Mouse (Mus musculus) right cerebral cortex, postnatal 25 days (tissue): ENCODE results near the gene Trak1.

Experiments
- DNase-seq: peaks from one replicate; pipeline ENCODE4 v3.0.0; 2022

Gene Trak1

GRCm38 (mm10) chr9:121442145-121442544 is 144.8 kb downstream of the Trak1 start:
- DNase-seq: no peak

GRCm38 (mm10) chr9:121443696-121444366 is 146.5 kb downstream of the Trak1 start:
- DNase-seq: no peak

- no peak for DNase-seq
Observed at GRCm38 (mm10) chr9:121444367-121444707, 147.0 kb downstream of the Trak1 start.

DNA sequence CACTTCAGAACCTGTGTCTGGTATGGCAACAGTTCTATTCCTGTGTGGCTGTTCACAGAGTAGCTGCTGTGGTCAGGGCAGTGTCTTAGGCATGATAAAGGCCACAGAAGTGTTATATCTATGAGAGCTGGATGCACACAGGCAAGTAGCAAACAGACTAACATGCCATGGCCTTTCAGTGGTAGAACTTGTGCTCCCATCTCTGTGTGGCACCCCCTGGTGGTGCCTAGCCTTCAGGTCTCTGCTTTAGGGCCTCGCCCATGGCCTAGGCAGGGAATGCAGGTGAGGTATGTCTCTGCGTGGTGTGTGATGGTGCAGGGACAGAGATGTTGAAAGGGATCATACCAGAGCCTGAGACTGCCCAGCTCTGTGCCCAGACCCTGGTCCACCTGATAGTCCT is 148.1 kb downstream of the Trak1 start:
- DNase-seq: no peak

DNA sequence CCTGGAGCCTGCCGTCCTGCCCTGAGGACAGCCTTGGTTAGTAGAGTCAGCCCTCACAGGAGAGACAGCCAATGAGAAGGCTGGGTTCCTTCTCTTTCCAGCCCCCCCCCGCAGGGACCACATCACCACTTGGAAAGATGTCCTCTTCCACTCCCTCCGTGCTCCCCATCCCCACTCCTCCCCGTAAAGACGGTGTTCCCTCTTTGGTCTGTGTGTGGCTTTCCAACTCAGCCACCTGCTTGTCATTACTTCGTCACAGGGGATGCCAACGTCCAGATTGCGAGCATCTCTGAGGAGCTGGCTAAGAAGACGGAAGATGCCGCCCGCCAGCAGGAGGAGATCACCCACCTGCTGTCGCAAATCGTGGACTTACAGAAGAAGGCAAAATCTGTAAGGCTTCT is 149.1 kb downstream of the Trak1 start:
- DNase-seq: peak; percentile 76

GRCm38 (mm10) chr9:121452342-121452942 is 155.1 kb downstream of the Trak1 start:
- DNase-seq: peak; percentile 35

DNA sequence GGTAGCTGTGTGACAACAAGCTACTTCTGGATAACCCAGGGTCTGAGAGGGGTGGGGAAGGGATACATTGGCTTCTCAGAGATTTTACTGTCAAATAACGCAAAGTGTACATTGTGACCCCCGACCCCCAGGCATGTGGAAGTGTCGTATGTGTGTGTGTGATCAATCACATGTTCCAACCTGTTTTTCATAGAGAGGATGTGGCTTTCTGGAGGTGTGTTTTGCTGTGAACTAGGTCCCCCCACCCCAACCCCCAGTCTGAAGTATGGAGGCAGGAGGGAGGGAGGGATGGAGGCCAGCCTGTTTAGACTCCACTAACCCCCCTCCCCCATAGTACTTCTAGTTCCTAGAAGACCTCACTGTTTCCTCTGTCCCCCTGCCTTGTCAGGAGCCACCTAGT is 157.6 kb downstream of the Trak1 start:
- no peak for DNase-seq

DNA sequence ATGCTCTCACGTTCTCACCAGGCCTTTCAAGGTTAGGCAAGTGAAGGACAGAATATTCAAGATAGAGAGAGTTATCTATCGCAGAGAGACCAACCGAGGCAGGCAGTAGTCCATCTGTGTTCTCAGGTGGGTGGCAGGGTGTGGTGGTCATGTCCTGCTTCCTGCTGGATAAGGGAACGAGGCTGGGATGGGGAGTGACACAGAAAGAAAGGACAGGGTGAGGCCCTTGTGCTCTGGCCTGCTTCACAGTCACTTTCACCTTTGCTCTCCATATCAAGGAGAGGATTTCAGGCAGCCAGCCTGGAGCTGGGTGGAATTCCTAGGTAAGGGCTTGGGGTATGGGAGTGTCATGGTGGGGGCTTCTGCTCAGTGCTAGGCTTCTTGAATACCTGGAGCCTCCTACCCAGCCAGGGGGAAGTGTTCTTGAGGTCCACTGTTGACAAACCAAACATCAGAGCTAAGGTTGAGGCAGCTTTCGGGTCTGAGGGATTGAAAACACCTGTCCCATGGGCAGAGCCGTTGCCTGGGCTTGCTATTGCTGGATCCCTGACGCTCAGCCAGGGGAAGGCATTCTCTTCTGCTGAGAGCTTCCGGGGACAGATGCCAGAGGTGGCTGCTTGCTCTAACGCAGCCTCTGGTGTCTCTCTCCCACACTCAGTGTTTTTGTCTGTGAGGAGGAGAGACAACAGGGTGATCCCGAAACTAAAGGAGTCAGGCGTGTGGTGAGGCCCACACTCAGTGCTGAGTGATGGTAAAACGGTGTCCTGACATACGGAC is 159.6 kb downstream of the Trak1 start:
- no peak for DNase-seq

DNA sequence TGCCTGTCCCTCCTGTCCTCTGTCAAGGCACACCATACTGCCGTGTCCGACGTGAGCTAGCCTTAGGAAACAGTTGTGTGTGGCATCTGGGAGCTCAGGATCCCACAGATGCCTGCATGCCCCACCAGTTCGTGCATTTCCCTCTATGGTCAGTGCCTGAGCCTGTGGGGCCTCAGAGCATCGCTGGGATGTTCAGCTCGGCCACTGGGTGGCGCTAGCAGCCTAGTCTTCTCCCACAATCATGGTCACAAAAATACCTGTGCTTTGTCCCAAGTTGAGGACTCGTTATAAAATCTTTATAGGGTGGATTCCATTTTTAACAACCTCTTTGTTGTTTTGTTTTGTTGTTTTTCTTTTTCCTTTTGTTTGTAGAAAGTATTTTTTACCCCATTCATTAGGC is 161.2 kb downstream of the Trak1 start:
- DNase-seq: peak; percentile 39

DNA sequence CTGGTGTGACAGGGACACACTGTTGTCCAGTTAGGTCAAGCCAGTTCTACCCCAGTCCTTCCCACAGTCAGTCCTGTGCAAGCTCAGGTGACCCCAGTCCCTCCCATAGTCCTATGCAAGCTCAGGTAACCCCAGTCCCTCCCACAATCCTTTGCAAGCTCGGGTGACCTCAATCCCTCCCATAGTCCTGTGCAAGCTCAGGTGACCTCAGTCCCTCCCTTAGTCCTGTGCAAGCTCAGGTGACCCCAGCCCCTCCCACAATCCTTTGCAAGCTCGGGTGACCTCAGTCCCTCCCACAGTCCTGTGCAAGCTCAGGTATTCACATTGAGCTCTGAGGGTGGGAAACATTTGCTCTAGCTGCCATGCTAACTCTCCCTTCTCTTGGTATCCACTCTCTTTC is 162.6 kb downstream of the Trak1 start:
- no peak for DNase-seq

GRCm38 (mm10) chr9:121460527-121460926 is 163.2 kb downstream of the Trak1 start:
- DNase-seq: no peak

- no peak for DNase-seq
Observed at GRCm38 (mm10) chr9:121467460-121467859, 170.2 kb downstream of the Trak1 start.

DNA sequence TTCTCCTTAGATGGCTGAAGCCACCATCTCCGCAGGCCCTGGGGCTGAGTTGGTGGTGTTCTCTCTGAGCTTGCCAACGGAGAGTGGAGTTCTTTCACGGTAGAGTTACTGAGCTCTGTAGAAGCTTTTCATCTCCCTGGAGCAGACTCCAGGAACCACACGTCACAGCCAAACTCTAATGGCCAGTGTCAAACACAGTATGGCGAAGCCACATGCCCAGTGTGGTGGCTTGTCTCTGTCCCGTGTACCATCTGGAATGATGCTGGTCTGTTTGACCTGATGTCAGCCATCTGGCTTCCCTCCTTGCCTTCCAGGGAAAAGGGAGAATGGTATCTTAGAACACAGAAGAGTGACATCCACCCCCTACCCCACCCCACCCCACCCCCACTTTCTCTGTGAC is 172.4 kb downstream of the Trak1 start:
- no peak for DNase-seq

GRCm38 (mm10) chr9:121474771-121475170 is 177.5 kb downstream of the Trak1 start:
- no peak for DNase-seq

DNA sequence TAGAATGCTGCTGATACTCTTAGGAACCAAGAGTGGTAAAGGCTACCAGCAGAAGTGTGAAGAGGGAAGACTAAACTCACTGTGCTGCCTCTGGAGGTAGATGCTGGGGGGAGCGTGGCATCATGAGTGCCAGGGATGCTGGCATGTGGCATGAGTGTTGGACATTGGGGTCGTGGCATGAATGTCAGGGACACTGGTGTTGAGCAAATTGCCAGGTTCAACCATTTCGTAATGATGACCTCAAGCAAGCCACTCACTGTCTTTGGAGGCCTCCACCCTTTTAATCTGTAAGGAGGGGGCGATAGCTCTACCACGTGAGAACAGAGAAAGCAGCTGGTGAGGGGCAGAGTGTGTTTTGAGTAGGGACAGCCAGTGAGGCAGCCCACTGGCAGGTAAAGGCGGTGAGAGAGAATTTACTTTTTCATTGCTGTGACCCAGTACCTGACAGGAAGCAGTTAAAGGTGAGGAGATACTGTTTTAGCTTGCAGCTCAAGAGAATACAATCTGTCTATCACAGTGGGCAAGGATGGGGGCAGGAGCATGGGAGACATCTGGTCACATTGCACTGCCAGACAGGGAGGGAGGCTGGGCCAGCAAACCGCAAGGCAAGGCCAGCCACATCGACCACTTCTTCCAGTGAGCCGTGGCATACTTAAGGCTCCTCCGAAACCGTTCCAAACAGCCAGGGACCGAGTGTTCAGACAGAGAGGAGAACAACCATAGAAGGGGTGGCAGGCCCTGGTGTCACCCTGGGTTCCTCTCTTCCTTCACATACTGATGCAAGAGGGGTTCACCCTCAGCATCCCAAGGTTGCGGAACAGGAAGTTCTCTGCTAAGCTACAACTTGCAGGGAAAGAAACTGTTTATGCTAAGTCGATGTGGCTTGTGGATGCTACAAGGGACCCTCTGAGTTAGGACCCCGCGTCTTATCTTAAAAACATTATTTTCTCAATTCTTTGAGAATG is 178.5 kb downstream of the Trak1 start:
- no peak for DNase-seq

DNA sequence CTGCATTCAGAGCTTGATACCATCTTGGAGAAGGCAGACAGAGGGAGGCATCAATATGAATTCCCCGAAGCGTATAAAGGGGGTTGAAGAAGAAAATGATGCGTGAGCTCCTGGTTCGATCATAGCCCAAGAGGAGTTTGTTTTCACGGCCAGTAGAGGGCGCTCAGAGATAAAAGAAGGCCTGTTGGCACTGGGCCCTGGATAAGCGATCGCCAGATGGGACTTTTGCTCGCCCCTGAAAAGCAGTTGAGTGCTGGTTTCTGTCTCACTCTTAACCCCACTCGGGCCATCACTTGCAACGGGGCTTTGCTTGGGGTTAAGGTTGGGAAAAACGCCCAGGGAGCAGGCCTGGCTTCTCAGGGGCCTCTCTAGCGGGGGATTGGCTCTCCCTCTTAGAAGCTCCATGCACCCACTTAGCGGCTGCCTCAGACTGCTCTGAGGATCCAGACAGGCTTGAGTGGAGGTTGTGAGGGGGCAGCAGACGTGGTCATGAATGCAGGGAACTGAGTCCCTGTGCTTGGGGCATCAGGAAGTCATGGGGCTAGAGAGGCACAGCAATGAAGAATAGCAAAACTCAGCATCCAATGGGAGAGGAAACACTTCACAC is 180.1 kb downstream of the Trak1 start:
- DNase-seq: peak; percentile 66

DNA sequence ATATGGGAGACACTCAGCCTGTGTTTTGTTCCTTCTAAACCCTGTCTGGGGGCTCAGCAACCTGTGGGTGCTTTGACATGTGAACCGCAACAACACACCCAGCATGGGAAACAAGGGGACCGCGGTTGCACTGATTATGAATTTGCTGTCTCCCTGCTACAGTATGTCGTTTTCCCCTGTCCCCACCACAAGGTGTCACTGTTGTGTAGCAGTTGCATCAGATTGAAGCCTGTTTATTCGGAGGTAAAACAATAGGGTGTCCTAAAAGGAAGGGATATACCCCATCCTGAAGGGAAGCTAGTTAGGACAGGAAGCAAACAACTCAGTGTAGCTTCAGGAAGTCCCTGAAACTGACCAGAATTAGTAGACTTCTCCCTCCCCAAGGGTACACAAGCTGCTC is 182.2 kb downstream of the Trak1 start:
- DNase-seq: peak; percentile 63

- DNase-seq: no peak
Observed at GRCm38 (mm10) chr9:121487216-121487615, 189.9 kb downstream of the Trak1 start.

- DNase-seq: no peak
Observed at GRCm38 (mm10) chr9:121491592-121492240, 194.4 kb downstream of the Trak1 start.

- peak; percentile 49 for DNase-seq
Observed at GRCm38 (mm10) chr9:121494006-121494767, 196.9 kb downstream of the Trak1 start.

GRCm38 (mm10) chr9:121495529-121495928 is 198.2 kb downstream of the Trak1 start, which contains the start of gene Cck:
Cck (minus strand) TSS chr9:121495694.
- DNase-seq: peak; percentile 80
